Mouse (Mus musculus) olfactory bulb, adult 2 months (tissue): Measurements from ENCODE around the gene Tab2.

Experiments used
- CTCF ChIP-seq: fragments of 200-500 bp; IDR thresholded peaks from 2 replicates; pipeline ENCODE4 v1.5.1; 2012; ENCODE audit warnings: low read depth, mild to moderate bottlenecking, low read length, moderate library complexity; ENCODE audit not compliant: insufficient read depth
- POLR2A ChIP-seq: fragments of 200-500 bp; IDR thresholded peaks from 2 replicates; pipeline ENCODE4 v1.6.1; 2012; ENCODE audit warnings: mild to moderate bottlenecking, low read depth, low read length, moderate library complexity; ENCODE audit not compliant: insufficient read depth

- TF ChIP-seq POLR2A: no peak
- no peak for TF ChIP-seq CTCF
Observed at GRCm38 (mm10) chr10:7864184-7864583, 91.8 kb downstream of the Tab2 start.
